Mouse (Mus musculus): ENCODE results near the gene Tnfrsf11a.
"Not testable (repeated sequence)": the region's sequence is repeated elsewhere in the genome, so short reads cannot be mapped to it uniquely, and the experiment has no call there.

The Tnfrsf11a gene

DNA sequence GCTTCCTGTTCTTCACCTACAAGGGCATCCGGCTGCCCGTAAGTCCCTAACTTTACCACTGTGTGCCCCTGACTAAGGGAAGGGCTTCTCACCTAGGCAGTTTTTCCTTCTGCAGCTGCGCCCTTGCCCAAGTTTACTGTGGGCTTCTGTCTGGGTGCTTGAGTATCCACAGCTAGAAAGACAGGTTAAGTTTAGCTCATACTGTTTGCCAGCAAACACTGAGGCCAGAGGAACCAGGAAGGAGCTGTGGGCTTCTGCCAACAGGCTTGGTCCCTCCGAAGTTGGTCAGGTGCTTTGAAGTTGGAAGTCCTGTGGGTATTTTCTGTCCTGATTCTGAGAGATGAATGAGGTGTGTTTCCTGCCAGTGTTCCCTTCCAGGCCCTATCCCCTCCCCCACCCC is 4.6 kb downstream of the Tnfrsf11a start:
- DNase-seq (ENCODE audit: low spot score in 2 of 2) = no peak

DNA sequence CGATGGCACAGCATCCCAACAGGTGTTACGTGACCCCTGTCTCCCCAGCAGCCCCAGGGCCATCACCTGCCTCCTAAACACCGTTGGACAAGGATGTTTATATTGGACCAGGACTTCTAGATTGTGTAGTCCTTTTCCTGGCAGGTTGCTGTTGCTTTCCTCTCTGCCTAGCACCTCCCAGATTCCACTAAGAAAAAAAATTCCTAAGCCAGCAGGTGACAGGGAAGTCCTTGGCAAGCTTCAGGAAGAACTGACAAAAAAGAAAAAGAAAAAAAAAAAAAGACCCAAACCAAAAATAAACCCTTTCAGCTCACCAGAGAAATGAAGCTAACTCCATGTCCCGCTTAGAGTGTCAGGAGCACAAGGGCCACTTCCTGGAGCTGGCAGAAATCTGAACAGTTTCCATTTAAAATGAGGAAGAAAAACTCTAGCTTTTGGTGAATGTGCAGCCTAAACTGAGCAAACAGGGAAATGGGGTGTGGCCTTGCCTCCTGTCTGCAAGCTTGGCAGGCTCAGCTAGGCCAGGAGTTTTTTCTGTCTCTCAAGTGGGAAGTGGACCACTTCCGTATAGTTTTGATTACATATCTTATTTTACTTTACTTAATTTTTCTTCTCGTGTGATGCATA is 6.3 kb downstream of the Tnfrsf11a start:
- no peak for DNase-seq (ENCODE audit: low spot score in 2 of 2)

DNA sequence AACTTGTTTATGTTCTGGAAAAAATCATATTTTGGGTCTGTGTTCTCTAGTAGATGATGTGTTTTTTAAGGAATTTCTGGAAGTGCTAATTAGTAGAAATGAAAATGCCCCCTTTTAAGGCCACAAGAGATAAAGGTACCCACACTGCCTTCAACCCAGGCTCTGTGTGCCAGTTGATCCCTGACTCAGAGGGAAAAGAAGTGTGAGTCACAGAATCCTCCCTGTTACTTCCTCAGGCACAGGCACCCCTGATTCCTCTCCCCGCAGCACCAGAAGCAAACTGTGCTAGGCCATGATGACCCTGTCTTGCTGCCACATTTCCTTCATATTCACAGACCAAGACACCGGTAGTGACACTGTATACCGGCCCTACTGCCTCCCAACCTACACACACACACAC is 9.6 kb downstream of the Tnfrsf11a start:
- no peak for DNase-seq (ENCODE audit: low spot score in 2 of 2)

DNA sequence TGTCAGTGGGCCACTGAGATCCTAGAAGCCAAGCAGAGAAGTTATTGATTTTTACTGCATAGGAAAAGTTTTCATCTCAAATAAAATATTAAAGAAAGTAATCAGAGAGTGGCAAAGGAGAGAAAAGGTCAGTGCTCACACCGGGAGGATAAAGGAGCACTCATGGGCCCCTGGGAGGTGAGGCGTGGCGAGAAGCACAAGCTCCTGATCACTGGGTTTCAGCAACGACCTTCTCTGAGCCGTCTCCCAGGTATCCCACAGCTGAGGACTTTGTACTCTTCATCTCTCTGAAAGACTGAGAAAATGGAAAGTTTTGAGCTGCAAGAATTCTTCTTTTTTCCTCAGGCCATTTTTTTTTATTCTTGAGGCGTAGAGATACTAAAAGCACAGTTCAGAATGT is 14.2 kb downstream of the Tnfrsf11a start:
- no peak for DNase-seq (ENCODE audit: low spot score in 2 of 2)

DNA sequence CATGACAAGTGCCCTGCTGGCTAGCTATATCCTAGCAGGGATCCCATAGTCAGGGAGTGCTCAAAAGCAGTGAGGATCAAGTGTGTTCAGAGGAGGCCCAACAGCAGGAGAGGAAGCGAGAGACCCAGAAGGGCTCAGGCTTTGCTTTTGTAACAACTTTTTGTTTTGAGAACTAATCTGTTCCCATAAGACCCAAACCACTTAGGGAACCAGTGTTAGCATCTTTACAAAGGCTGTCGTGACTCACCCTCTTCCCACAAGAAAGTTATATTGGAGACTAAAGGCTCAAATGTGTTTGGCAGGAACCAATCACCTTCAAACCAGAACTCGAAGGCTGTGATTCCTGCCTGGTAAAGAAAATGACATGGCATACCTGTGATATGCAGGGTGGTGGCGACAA is 15.2 kb downstream of the Tnfrsf11a start:
- no peak for DNase-seq (ENCODE audit: low spot score in 2 of 2)

DNA sequence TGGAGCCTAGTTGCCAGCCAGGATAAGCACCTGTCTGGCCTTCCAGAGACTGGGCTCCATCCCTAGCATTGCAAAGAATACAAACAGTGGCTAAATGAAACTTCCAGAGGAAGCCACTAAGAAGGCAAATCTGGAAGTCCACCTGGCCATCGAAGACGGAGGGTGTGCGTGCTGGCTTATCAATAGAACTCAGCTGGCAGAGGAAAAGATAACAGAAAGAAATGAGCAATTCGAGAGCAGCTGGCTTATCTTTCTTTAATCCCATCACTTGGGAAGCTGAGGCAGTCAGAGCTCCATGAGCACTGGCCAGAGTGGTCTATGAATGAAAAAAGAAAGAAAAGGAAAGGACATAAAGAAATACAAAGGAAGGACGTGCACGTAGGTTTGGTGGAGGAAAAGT is 20.1 kb downstream of the Tnfrsf11a start:
- DNase-seq (ENCODE audit: low spot score in 2 of 2) = no peak

DNA sequence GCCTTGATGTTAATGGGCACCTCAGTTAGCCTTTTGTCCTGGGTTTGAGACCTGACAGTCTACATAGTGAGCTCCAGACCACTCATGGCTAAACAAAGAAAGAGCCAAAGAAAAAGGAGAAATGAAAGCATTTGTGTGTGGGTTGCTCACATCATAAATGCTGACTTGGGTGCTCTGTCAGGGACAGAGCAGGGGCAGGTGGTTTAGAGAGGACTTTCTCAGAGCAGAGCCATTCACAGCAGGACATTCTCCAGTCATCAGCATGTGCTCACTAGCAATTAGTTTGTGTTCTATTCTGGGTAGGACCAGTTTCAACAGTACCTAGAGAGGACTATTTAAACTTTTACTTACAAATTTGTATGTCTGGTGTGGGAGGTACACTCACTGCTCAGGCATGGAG is 20.7 kb downstream of the Tnfrsf11a start:
- DNase-seq (ENCODE audit: low spot score in 2 of 2) = no peak

DNA sequence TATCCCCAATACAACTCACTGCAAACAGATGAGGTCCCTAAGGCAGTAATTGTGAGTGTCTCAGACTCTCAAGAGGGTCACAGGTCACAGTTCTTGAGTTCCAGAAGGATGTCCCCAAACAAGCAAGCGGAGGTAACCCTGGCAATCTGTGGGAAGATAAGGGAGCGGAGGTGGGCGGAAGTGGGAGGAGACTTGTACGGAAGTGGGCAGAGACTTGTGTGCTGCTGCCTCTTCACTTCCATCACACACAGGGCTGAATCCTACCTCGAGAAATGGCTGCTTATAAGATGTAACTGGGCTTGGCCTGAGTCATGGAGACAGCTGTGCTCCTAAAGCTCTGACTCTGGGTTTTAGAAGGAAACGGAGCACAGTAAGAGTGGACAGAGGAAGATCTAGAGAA is 22.4 kb downstream of the Tnfrsf11a start:
- DNase-seq (ENCODE audit: low spot score in 2 of 2) = no peak

DNA sequence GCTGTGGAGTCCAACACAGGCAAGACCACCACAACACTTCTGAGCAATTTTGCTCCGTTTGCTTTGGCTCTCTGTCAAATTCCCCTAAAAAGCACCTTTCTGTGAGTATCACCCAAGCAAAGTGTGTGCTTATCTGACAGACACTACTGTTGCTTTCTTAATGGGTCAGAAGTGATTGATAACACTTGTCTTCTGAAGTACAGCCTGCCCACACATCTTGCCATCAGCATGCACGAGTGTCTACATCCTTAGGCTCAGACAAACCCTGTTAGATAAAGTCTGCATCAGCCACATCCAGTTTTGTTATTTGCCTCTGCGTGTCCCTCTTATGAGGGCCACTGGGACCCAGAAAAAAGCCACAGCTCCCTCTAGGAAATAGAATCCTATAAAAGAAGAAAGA is 23.8 kb downstream of the Tnfrsf11a start:
- no peak for DNase-seq (ENCODE audit: low spot score in 2 of 2)

DNA sequence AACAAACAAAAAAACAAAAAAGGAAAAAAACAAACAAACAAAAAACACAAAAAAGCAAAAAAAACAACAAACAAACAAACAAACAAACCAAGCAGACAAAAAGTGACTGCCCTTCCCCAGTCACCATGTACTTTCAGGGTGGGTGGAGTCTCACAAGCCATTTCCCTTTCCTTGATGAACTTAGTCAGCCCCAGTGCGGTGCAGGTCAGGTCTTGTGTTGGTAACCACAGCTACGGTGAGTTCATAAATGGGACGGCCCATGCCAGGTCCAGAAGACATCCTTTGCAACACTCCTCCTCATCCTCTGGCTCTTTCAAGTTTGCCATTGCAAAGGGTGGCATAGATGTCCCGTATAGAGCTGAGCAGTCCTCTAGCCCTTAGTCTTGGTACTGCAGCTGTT is 25.0 kb downstream of the Tnfrsf11a start:
- no peak for DNase-seq (ENCODE audit: low spot score in 2 of 2)

DNA sequence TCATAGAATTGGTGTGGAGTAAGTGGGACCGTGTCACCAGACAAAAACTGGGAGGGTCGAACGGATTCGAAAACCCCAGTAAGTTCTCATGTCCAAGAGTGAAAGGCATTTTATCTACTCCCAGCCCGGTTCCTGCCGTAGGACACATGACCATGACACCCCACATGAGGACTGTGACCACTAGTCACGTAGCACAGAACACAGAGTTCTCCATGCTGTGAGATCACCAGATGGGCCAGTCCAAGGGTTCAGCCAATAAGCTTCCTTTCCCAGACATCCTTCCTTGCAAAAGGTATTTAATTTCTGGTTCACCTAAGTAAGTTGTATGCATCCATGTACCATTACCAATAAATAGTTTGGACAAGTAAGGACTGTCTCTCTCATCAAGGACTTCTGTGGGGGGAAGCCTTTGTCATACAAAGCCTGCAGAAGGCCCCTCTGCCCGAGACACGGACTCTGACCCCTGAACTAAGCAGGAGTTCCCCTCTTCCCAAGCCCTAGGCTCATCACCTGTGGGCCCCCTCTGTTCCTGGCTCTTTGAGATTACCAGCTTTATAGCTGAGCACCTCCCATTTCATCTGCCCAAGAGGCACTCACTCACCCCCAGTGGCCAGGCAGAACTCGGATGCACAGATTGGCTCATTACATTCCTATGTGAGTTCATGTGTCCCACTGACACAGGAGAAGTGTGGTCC is 26.7 kb downstream of the Tnfrsf11a start:
- DNase-seq (ENCODE audit: low spot score in 2 of 2) = no peak

DNA sequence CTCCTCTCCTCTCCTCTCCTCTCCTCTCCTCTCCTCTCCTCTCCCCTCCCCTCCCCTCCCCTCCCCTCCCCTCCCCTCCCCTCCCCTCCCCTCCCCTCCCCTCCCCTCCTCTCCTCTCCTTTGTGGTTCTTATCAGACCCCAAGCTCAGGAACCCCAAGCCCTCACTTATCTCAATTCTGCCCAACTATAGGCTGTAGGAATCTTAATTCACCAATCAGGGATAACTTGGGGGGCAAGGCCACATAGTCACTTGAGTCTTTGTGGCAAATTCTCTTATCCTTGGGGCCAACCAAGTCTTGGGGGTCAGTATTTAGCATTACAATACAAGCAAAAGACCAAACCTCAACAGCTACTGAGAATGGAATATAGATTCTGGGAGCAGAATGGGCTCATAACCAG is 31.5 kb downstream of the Tnfrsf11a start:
- DNase-seq (ENCODE audit: low spot score in 2 of 2) = not testable (repeated sequence)

DNA sequence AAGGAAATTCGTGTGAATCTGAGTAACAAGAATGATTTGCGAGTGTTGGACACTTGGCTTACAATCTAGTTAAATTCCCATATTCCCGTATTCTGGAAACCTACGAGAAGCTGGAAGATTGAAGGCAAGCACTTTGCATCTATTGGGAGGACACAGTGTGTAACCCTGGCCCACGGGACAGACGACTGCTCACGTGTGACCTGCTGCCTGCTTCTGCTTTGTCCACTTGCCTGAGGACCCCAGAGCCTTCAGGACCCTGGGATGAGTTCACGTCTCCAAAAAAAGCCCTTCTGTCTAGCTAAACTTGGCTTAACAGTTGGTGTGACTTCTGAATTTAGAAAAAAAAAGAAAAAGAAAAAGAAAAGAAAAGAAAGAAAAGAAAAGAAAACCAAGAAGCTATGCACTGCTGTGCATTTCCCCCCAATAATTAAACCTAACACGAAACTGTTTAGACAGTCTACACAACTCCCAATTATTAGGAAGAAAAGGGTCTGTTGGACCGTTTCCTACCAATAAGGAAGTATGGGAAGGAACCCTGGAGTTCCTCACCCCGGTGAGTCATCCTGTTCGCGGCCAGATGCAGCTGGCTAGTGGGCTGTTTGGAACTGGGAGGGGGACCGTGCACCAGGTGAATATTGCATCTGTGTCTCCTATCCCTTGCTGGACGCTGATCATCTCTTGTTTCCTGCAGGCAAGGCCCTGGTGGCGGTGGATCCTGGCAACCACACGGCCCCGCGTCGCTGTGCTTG is 32.6 kb downstream of the Tnfrsf11a start:
- no peak for DNase-seq (ENCODE audit: low spot score in 2 of 2)

DNA sequence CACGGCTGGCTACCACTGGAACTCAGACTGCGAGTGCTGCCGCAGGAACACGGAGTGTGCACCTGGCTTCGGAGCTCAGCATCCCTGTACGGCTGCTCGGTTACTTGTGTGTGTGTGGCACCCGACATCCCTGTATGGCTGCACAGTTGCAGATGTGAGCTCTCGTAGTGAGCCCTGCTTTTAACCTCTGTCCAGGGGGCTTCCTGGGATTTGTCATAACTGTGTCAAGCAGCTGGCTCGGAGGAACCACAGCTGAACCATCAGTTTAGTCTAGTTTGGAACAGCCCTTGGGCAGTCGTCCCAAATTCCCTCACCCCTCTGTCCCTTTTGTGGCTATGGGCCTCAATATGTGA is 33.2 kb downstream of the Tnfrsf11a start:
- no peak for DNase-seq (ENCODE audit: low spot score in 2 of 2)

DNA sequence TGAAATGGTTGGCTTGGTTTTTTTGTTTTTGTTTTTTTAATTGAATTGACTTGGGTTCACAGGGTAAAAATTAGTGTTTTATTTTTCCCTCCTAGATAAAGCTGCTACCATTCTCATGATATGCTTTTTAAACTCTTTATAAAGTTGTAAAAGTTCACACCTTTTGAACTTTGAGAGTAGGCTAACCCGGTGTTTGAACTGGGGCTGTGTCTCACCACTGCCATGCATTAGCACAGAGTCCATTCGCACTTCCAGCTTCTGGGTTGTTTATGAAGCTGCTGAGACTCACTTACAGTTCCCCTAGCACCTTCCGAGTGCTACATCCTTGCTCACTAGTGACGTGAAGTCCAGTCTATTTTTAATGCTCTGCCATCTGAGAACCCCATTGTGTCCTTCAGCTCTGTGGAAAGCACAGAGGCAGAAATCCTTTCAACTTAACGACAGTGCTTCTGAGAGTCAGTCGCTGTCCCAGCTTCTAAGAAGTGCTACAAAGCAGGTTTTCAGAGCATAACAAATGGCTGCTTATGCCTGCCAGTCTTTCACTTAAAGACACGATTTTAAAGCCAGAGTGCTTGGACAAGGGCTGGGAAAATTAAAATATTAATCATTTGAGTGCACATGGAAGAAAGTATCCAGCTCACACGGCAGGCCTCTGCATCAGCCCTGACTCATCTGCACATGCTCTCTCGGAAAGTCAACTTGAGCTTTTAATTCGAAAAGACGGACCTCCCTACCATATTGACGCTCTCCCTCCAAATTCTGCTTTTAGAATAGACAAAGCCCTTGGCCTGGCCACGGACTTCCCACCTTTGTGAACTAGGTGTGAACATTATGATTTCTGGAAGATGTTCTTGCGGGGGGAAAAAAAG is 34.1 kb downstream of the Tnfrsf11a start:
- no peak for DNase-seq (ENCODE audit: low spot score in 2 of 2)

DNA sequence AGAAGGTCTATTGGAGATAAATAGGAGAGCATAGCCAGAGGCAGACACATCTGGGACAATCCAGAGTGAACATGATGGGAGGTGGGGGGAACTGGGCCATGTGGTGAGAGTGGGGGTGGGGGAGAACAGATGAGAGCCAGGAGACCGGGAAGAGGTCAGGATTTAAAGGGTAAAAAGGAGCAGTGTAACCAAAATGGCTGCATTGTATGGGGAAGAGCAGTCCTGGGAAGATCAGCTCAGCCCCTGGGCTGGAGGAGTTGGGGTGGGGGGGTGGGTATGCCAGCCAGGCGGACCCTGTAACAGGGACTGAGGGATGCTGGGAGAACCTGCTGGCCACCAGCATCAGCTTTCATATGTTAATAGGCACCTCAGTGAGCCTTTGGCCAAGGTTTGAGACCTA is 34.8 kb downstream of the Tnfrsf11a start:
- DNase-seq (ENCODE audit: low spot score in 2 of 2) = no peak

DNA sequence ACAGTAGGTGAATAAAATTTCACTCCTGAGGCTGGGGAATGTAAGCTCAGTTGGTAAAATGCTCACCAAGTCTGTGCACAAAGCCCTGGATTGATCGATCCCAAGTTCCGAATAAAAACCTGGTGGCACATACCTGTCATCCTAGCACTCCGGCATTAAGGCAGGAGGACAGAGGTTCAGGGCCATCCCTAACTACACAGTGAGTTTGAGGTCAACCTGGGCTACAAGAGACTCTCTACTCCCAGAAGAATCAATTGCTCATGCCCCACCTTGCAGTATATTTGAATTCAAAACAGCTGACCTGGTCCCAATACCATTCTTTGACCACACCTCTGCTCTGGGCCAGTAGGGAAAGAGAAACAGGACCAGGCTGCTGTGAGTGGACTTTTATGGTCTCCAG is 35.2 kb downstream of the Tnfrsf11a start:
- DNase-seq (ENCODE audit: low spot score in 2 of 2) = no peak

DNA sequence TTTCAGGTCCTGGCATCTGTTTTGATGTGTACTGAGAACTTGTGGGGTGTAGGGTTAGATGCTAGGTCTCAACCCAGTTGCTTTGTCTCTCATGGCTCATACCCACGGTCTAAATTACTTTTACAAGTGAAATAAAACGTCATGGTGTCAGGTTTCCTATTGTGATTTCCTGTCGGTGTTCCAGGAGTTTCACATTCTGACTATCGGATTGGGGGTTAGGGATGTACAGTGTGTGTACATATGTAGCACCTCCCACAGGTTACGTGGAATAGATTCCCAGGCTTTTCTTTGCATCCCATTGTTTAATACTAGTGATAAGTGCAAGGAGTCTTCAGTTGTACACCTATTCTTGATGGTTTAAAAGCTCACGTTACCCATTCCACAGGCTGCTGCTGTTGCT is 38.5 kb downstream of the Tnfrsf11a start:
- no peak for DNase-seq (ENCODE audit: low spot score in 2 of 2)

DNA sequence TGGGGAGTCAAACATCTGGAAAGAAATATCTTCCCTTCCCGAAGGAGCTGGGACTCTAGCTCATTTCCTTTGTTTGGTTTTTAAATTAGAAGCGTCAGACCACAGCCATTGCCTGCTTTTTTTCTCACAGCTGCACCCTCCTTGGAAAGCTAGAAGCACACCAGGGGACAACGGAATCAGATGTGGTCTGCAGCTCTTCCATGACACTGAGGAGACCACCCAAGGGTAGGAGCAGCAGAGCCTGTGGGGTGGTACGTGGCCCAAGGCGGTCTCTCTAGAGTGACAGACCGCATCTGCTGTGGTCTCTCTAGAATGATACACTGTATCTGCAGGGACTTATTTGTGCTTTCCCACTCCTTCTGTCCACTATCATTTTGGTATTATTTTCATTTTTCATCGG is 39.2 kb downstream of the Tnfrsf11a start:
- DNase-seq (ENCODE audit: low spot score in 2 of 2) = no peak

DNA sequence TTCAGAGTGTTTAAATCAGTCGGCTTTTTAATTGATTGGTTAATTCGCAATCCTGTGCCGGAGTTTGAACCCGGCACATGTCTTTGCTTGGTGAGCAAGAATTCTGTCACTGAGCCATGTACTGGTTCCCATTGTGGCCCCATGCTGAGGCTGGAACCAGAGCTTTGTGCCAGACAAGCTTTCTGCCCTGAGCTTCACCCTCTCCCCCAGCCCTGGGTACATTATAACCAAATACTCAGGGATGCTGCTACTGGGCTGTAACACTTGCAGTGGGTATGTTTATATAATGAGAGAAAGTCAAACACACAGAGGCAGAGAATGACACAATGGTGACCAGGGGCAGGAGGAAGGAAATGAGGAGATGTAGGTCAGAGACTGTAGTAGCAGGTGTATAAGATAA is 43.8 kb downstream of the Tnfrsf11a start:
- DNase-seq (ENCODE audit: low spot score in 2 of 2) = no peak

DNA sequence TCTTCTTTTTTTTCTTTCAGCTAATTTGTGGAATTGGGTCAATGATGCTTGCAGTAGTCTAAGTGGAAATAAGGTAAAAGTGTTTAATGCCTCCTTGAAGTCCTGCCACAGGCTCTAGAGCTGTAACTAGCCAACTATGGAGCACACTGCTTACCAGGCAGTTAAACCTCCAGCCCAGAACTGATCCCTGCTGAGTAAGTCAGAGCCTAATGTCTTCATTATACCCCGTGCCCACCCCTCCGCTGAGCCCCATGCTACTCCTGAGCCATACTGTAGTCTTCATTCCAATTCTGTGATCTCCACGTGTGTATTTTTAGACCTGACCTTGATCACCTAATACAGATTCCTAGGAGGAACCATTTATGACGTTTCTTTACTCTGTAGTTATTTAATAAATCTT is 44.5 kb downstream of the Tnfrsf11a start:
- no peak for DNase-seq (ENCODE audit: low spot score in 2 of 2)

DNA sequence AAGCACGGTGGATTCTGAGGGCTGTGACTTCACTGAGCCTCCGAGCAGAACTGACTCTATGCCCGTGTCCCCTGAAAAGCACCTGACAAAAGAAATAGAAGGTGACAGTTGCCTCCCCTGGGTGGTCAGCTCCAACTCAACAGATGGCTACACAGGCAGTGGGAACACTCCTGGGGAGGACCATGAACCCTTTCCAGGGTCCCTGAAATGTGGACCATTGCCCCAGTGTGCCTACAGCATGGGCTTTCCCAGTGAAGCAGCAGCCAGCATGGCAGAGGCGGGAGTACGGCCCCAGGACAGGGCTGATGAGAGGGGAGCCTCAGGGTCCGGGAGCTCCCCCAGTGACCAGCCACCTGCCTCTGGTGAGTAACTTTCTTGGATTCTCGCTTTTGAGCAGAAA is 46.9 kb downstream of the Tnfrsf11a start:
- DNase-seq (ENCODE audit: low spot score in 2 of 2) = no peak
